Mouse (Mus musculus): ENCODE measurements around the gene Gng13. TPM values are rescaled to one million over a fixed set of nuclear protein-coding genes. Genes with fewer than 3 reads are reported as not detected.
"Not testable (repeated sequence)": the region's sequence is repeated elsewhere in the genome, so short reads cannot be mapped to it uniquely, and the experiment has no call there.

Gene Gng13
- polyA plus RNA-seq, 1 experiment from 2014 or later: 0.40 TPM

- Histone ChIP-seq H3K36me3 (ENCODE audit: insufficient read depth, low read length) (peaks cover 17% of the 10 kb centered on the region; the same call in 1 of the 2 replicates), H3K9ac (replicated peaks; ENCODE audit: low read length) (peak within 1 kb of the TSS; percentile 83), H3K4me2 (replicated peaks; ENCODE audit: low read depth, low read length) (peak within 1 kb of the TSS; percentile 94), H3K4me1 (ENCODE audit: insufficient read depth, low read length) (peaks cover 19% of the 10 kb centered on the region), H3K27me3 (ENCODE audit: insufficient read depth, low read length) (no peaks in the 10 kb centered on the region), H3K27ac (ENCODE audit: low read length) (0 out of 2 replicates have a peak within 1 kb of the TSS, but pooled peaks have one; percentile 49), H3K4me3 (ENCODE audit: low read length) (peak within 1 kb of the TSS; percentile 64), H3K9me3 (ENCODE audit: low read length) (no peaks in the 10 kb centered on the region)
- peak; percentile 98 for ATAC-seq (ENCODE audit: low FRiP score, low TSS enrichment)
- under 1% methylated on average over 37 of the region's 37 CpGs for WGBS
Measured at GRCm38 (mm10) chr17:25727265-25728008, 10.5 kb downstream of the Gng13 start, which contains the start of the genes Chtf18 and Rpusd1. Gene Chtf18 (minus strand): TSS chr17:25727419. Gene Rpusd1 (plus strand): TSS chr17:25727670.

GRCm38 (mm10) chr17:25728009-25728270 lies 11.0 kb downstream of the Gng13 start:
- Histone ChIP-seq H3K4me3 (ENCODE audit: low read length) (peak overlapping the region; percentile 64), H3K27ac (ENCODE audit: low read length) (0 out of 2 replicates have a peak overlapping the region, but pooled peaks have one; percentile 49), H3K27me3 (ENCODE audit: insufficient read depth, low read length) (no peaks in the 10 kb centered on the region), H3K4me2 (replicated peaks; ENCODE audit: low read depth, low read length) (peak overlapping the region; percentile 94), H3K36me3 (ENCODE audit: insufficient read depth, low read length) (peaks cover 17% of the 10 kb centered on the region; the same call in 1 of the 2 replicates), H3K4me1 (ENCODE audit: insufficient read depth, low read length) (peaks cover 19% of the 10 kb centered on the region), H3K9me3 (ENCODE audit: low read length) (no peaks in the 10 kb centered on the region), H3K9ac (replicated peaks; ENCODE audit: low read length) (peak overlapping the region; percentile 80)
- WGBS: 20% methylated on average over 4 of the region's 4 CpGs
- ATAC-seq (ENCODE audit: low FRiP score, low TSS enrichment): peak; percentile 5

GRCm38 (mm10) chr17:25732082-25732481 lies 15.1 kb downstream of the Gng13 start:
- no peaks in the 10 kb centered on the region for H3K9me3 ChIP-seq (ENCODE audit: low read length)
- H3K4me2 ChIP-seq (replicated peaks; ENCODE audit: low read depth, low read length): no peak overlapping the region
- H3K27me3 ChIP-seq (ENCODE audit: insufficient read depth, low read length): no peaks in the 10 kb centered on the region
- WGBS: 21% methylated on average over 2 of the region's 2 CpGs
- no peak overlapping the region for H3K9ac ChIP-seq (replicated peaks; ENCODE audit: low read length)
- H3K36me3 ChIP-seq (ENCODE audit: insufficient read depth, low read length): peaks cover 11% of the 10 kb centered on the region; the same call in 1 of the 2 replicates
- no peak overlapping the region for H3K27ac ChIP-seq (ENCODE audit: low read length)
- ATAC-seq (ENCODE audit: low FRiP score, low TSS enrichment): no peak
- peaks cover 9% of the 10 kb centered on the region for H3K4me1 ChIP-seq (ENCODE audit: insufficient read depth, low read length)
- H3K4me3 ChIP-seq (ENCODE audit: low read length): no peak overlapping the region

GRCm38 (mm10) chr17:25735246-25735645 lies 18.3 kb downstream of the Gng13 start:
- Histone ChIP-seq H3K9me3 (ENCODE audit: low read length) (no peaks in the 10 kb centered on the region), H3K4me3 (ENCODE audit: low read length) (no peak overlapping the region), H3K9ac (replicated peaks; ENCODE audit: low read length) (no peak overlapping the region), H3K36me3 (ENCODE audit: insufficient read depth, low read length) (peaks cover 8% of the 10 kb centered on the region; the same call in 1 of the 2 replicates), H3K27me3 (ENCODE audit: insufficient read depth, low read length) (no peaks in the 10 kb centered on the region), H3K4me2 (replicated peaks; ENCODE audit: low read depth, low read length) (no peak overlapping the region), H3K4me1 (ENCODE audit: insufficient read depth, low read length) (no peaks in the 10 kb centered on the region), H3K27ac (ENCODE audit: low read length) (no peak overlapping the region)
- 81% methylated on average over 5 of the region's 5 CpGs for WGBS
- no peak for ATAC-seq (ENCODE audit: low FRiP score, low TSS enrichment)

GRCm38 (mm10) chr17:25735745-25736144 lies 18.8 kb downstream of the Gng13 start, which contains the start of gene Mslnl:
Gene Mslnl (plus strand): TSS chr17:25736042.
- no peak within 1 kb of the TSS for H3K4me2 ChIP-seq (replicated peaks; ENCODE audit: low read depth, low read length)
- 54% methylated on average over 3 of the region's 3 CpGs for WGBS
- no peak within 1 kb of the TSS; the same call in 1 of the 2 replicates for H3K9ac ChIP-seq (replicated peaks; ENCODE audit: low read length)
- ATAC-seq (ENCODE audit: low FRiP score, low TSS enrichment): no peak
- H3K9me3 ChIP-seq (ENCODE audit: low read length): no peaks in the 10 kb centered on the region
- H3K27ac ChIP-seq (ENCODE audit: low read length): no peak within 1 kb of the TSS
- H3K4me3 ChIP-seq (ENCODE audit: low read length): no peak within 1 kb of the TSS
- H3K4me1 ChIP-seq (ENCODE audit: insufficient read depth, low read length): no peaks in the 10 kb centered on the region
- H3K36me3 ChIP-seq (ENCODE audit: insufficient read depth, low read length): 0 out of 2 replicates have a peak, but pooled peaks cover 4% of the 10 kb centered on the region
- no peaks in the 10 kb centered on the region for H3K27me3 ChIP-seq (ENCODE audit: insufficient read depth, low read length)

GRCm38 (mm10) chr17:25738861-25739260 lies 21.9 kb downstream of the Gng13 start:
- 77% methylated on average over 7 of the region's 7 CpGs for WGBS
- Histone ChIP-seq H3K9ac (replicated peaks; ENCODE audit: low read length) (no peak overlapping the region), H3K9me3 (ENCODE audit: low read length) (no peaks in the 10 kb centered on the region), H3K4me2 (replicated peaks; ENCODE audit: low read depth, low read length) (no peak overlapping the region), H3K36me3 (ENCODE audit: insufficient read depth, low read length) (no peaks in the 10 kb centered on the region), H3K27me3 (ENCODE audit: insufficient read depth, low read length) (no peaks in the 10 kb centered on the region), H3K4me3 (ENCODE audit: low read length) (no peak overlapping the region), H3K27ac (ENCODE audit: low read length) (no peak overlapping the region), H3K4me1 (ENCODE audit: insufficient read depth, low read length) (no peaks in the 10 kb centered on the region)
- no peak for ATAC-seq (ENCODE audit: low FRiP score, low TSS enrichment)

- H3K36me3 ChIP-seq (ENCODE audit: insufficient read depth, low read length); H3K4me1 ChIP-seq (ENCODE audit: insufficient read depth, low read length); H3K27me3 ChIP-seq (ENCODE audit: insufficient read depth, low read length); H3K4me2 ChIP-seq (replicated peaks; ENCODE audit: low read depth, low read length); ATAC-seq (ENCODE audit: low FRiP score, low TSS enrichment); H3K4me3 ChIP-seq (ENCODE audit: low read length); H3K9me3 ChIP-seq (ENCODE audit: low read length); H3K9ac ChIP-seq (replicated peaks; ENCODE audit: low read length); H3K27ac ChIP-seq (ENCODE audit: low read length): not testable (repeated sequence)
- 76% methylated on average over 12 of the region's 12 CpGs for WGBS
Measured at GRCm38 (mm10) chr17:25741471-25741870, 24.5 kb downstream of the Gng13 start.

- no peak overlapping the region for H3K4me2 ChIP-seq (replicated peaks; ENCODE audit: low read depth, low read length)
- H3K4me3 ChIP-seq (ENCODE audit: low read length): no peak overlapping the region
- H3K4me1 ChIP-seq (ENCODE audit: insufficient read depth, low read length): no peaks in the 10 kb centered on the region
- H3K9ac ChIP-seq (replicated peaks; ENCODE audit: low read length): no peak overlapping the region
- no peaks in the 10 kb centered on the region for H3K27me3 ChIP-seq (ENCODE audit: insufficient read depth, low read length)
- H3K27ac ChIP-seq (ENCODE audit: low read length): no peak overlapping the region
- no peak for ATAC-seq (ENCODE audit: low FRiP score, low TSS enrichment)
- H3K9me3 ChIP-seq (ENCODE audit: low read length): no peaks in the 10 kb centered on the region
- WGBS: 94% methylated on average over 9 of the region's 9 CpGs
- H3K36me3 ChIP-seq (ENCODE audit: insufficient read depth, low read length): no peaks in the 10 kb centered on the region
Measured at GRCm38 (mm10) chr17:25743831-25744230, 26.9 kb downstream of the Gng13 start.

- Histone ChIP-seq H3K4me3 (ENCODE audit: low read length) (no peak overlapping the region), H3K27ac (ENCODE audit: low read length) (no peak overlapping the region), H3K4me1 (ENCODE audit: insufficient read depth, low read length) (no peaks in the 10 kb centered on the region), H3K27me3 (ENCODE audit: insufficient read depth, low read length) (no peaks in the 10 kb centered on the region), H3K36me3 (ENCODE audit: insufficient read depth, low read length) (no peaks in the 10 kb centered on the region), H3K9me3 (ENCODE audit: low read length) (no peaks in the 10 kb centered on the region), H3K9ac (replicated peaks; ENCODE audit: low read length) (no peak overlapping the region), H3K4me2 (replicated peaks; ENCODE audit: low read depth, low read length) (no peak overlapping the region)
- 72% methylated on average over 10 of the region's 10 CpGs for WGBS
- ATAC-seq (ENCODE audit: low FRiP score, low TSS enrichment): no peak
Measured at GRCm38 (mm10) chr17:25744311-25744710, 27.3 kb downstream of the Gng13 start.

- Histone ChIP-seq H3K36me3 (ENCODE audit: insufficient read depth, low read length) (no peaks in the 10 kb centered on the region), H3K27ac (ENCODE audit: low read length) (no peak overlapping the region), H3K9ac (replicated peaks; ENCODE audit: low read length) (no peak overlapping the region), H3K4me3 (ENCODE audit: low read length) (no peak overlapping the region), H3K9me3 (ENCODE audit: low read length) (no peaks in the 10 kb centered on the region), H3K4me1 (ENCODE audit: insufficient read depth, low read length) (no peaks in the 10 kb centered on the region), H3K27me3 (ENCODE audit: insufficient read depth, low read length) (no peaks in the 10 kb centered on the region), H3K4me2 (replicated peaks; ENCODE audit: low read depth, low read length) (no peak overlapping the region)
- WGBS: 90% methylated on average over 4 of the region's 4 CpGs
- no peak for ATAC-seq (ENCODE audit: low FRiP score, low TSS enrichment)
Measured at GRCm38 (mm10) chr17:25748238-25748637, 31.3 kb downstream of the Gng13 start.

Data from kidney, embryonic 16.5 days (tissue).